Mouse (Mus musculus) large intestine, adult 2 months (tissue): Measurements from ENCODE around the gene Olfr829. TPM values are rescaled to one million over a fixed set of nuclear protein-coding genes. Genes with fewer than 3 reads are reported as not detected.
"Not testable (repeated sequence)": the region's sequence is repeated elsewhere in the genome, so short reads cannot be mapped to it uniquely, and the experiment has no call there.

ENCODE experiments used
- DNase-seq: peaks from one replicate; pipeline ENCODE4 v3.0.0-alpha.2; 2012; ENCODE audit warnings: low read depth, low spot score
- WGBS: fragments of 180-500 bp; shearing (Covaris S2); methylation state at CpG from one replicate; pipeline ENCODE4 v1.1.7; 2018; 5-methylcytosine and 5-hydroxymethylcytosine counted together
- polyA plus RNA-seq: library from polyadenylated mRNA; depleted of rRNA; stranded (reverse); fragments of >200 nt; gene quantifications from 2 replicates; pipeline ENCODE4 v1.2.3, GENCODE M21; 2012; rRNA removed

Olfr829 gene
- polyA plus RNA-seq = not detected in 2 replicates

- 54% methylated on average over 1 of the region's 1 CpGs for WGBS
- DNase-seq = no peak
These were observed at the start of gene Olfr829 for GRCm38 (mm10) chr9:18854633-18855032. Olfr829 (plus strand) TSS chr9:18854933.

- no peak for DNase-seq
These were observed 35.3 kb upstream of the Olfr829 start, which contains the start of gene Olfr828 for GRCm38 (mm10) chr9:18819426-18819825. Olfr828 (minus strand) TSS chr9:18819526.

GRCm38 (mm10) chr9:18874393-18874792 lies 19.7 kb downstream of the Olfr829 start, which contains the start of gene Olfr830:
Olfr830 (plus strand) TSS chr9:18874693.
- DNase-seq = no peak

- WGBS = 69% methylated on average over 2 of the region's 2 CpGs
- not testable (repeated sequence) for DNase-seq
These were observed 53.0 kb downstream of the Olfr829 start for GRCm38 (mm10) chr9:18907699-18908098.

Other genes starting within 250 kb of the Olfr829 start
- gene Muc16, start 180.4 kb upstream of the Olfr829 start, polyA plus RNA-seq = 0.33 and 0.48 TPM in 2 replicates
- not detected in 2 replicates for gene Olfr24, start 90.9 kb upstream of the Olfr829 start, polyA plus RNA-seq
- gene Olfr828, start 35.4 kb upstream of the Olfr829 start, polyA plus RNA-seq = not detected in 2 replicates
- not detected in 2 replicates for gene Olfr830, start 19.8 kb downstream of the Olfr829 start, polyA plus RNA-seq
- not detected in 2 replicates for gene Olfr832, start 82.2 kb downstream of the Olfr829 start, polyA plus RNA-seq
- not detected in 2 replicates for gene Olfr834, start 133.1 kb downstream of the Olfr829 start, polyA plus RNA-seq
- gene Olfr835, start 177.8 kb downstream of the Olfr829 start, polyA plus RNA-seq = not detected in 2 replicates